Mouse (Mus musculus): ENCODE results near the gene Tctn1. TPM values are rescaled to one million over a fixed set of nuclear protein-coding genes. Genes with fewer than 3 reads are reported as not detected.

Tctn1 gene
- total and polyA plus RNA-seq, 2 experiments: 1.6 to 5.9 TPM

DNA sequence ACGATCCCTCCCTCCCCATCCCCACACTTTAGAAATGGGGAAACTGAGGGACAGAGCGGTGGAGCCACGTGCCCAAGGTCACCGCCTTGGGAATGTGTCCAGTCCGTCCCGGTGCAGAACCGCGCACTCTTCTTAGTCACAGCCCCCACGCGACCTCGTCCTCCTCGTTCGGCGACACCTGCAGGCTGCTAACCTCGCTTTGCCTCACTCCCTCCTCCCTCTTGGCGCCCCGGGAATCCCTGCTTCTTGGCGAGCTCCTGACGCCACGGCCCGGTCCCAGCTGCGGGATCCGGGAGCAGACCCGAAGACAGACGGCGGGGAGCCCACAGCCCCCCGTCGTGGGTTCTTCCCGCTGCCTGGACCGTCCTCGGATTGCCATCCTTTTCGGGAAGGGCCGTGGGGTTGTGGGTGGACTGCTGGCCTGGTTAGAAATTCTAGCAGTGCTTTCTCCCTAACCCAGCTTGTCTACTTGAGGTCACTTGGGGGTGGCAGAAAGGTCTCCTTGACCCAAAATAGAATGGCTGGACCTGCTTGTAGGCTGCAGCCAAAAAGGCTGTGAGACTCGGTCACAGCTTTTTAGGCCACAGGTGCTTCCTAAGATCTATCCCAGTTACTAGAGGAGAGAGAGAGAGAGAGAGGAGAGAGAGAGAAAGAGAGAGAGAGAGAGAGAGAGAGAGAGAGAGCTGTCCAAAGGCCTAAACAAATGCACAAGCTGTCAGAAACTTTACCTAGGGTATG, 20.9 kb upstream of the Tctn1 start:
- WGBS: 1% methylated on average over 34 of the region's 34 CpGs
- Histone ChIP-seq H3K9ac (ENCODE audit: low read depth, low read length) (peak overlapping the region; percentile 100), H3K4me3 (ENCODE audit: insufficient read depth, low read depth, low read length) (peak overlapping the region; percentile 93), H3K4me1 (ENCODE audit: control insufficient read depth, insufficient read depth, low read length) (peaks cover 18% of the 10 kb centered on the region), H3K36me3 (ENCODE audit: control insufficient read depth, insufficient read depth, low read length) (no peaks in the 10 kb centered on the region), H3K27ac (replicated peaks; ENCODE audit: insufficient read depth, low read depth, low read length) (peak overlapping the region; percentile 64), H3K79me2 (ENCODE audit: control insufficient read depth, insufficient read depth, low read length) (peaks cover 30% of the 10 kb centered on the region), H3K27me3 (ENCODE audit: control insufficient read depth, insufficient read depth, low read length) (no peaks in the 10 kb centered on the region)
- TF ChIP-seq CTCF (IDR thresholded peaks at IDR 0.05; ENCODE audit: low read depth, low read length): peak; percentile 32; the same call in 1 of the 2 replicates
- TF ChIP-seq POLR2A (IDR thresholded peaks at IDR 0.05; ENCODE audit: extremely low read depth, insufficient read depth, low read length): no peak
- peak; percentile 64 for DNase-seq (ENCODE audit: extremely low read depth, low read depth, low spot score)

GRCm38 (mm10) chr5:122284183-122285028, 20.1 kb upstream of the Tctn1 start, which contains the start of gene Pptc7:
TSS of gene Pptc7 (plus strand) at chr5:122284365.
- under 1% methylated on average over 95 of the region's 114 CpGs for WGBS
- H3K4me1 ChIP-seq (ENCODE audit: control insufficient read depth, insufficient read depth, low read length): peaks cover 18% of the 10 kb centered on the region

GRCm38 (mm10) chr5:122283828-122284182, 19.5 kb upstream of the Tctn1 start:
- H3K79me2 ChIP-seq (ENCODE audit: control insufficient read depth, insufficient read depth, low read length): peaks cover 25% of the 10 kb centered on the region
- H3K36me3 ChIP-seq (ENCODE audit: control insufficient read depth, insufficient read depth, low read length): no peaks in the 10 kb centered on the region
- WGBS: 12% methylated on average over 2 of the region's 2 CpGs
- TF ChIP-seq CTCF (IDR thresholded peaks at IDR 0.05; ENCODE audit: low read depth, low read length) (no peak), POLR2A (IDR thresholded peaks at IDR 0.05; ENCODE audit: extremely low read depth, insufficient read depth, low read length) (no peak)
- peaks cover 14% of the 10 kb centered on the region for H3K4me1 ChIP-seq (ENCODE audit: control insufficient read depth, insufficient read depth, low read length)
- no peak overlapping the region for H3K27ac ChIP-seq (replicated peaks; ENCODE audit: insufficient read depth, low read depth, low read length)
- DNase-seq (ENCODE audit: extremely low read depth, low read depth, low spot score): no peak
- H3K27me3 ChIP-seq (ENCODE audit: control insufficient read depth, insufficient read depth, low read length): no peaks in the 10 kb centered on the region
- H3K9ac ChIP-seq (ENCODE audit: low read depth, low read length): no peak overlapping the region
- no peak overlapping the region for H3K4me3 ChIP-seq (ENCODE audit: insufficient read depth, low read depth, low read length)

More at GRCm38 (mm10) chr5:122284183-122285028, 20.1 kb upstream of the Tctn1 start, which contains the start of gene Pptc7:
- TF ChIP-seq CTCF (IDR thresholded peaks at IDR 0.05; ENCODE audit: low read depth, low read length): no peak
- peak; percentile 65; the same call in 1 of the 2 replicates for TF ChIP-seq POLR2A (IDR thresholded peaks at IDR 0.05; ENCODE audit: extremely low read depth, insufficient read depth, low read length)
- Histone ChIP-seq H3K27me3 (ENCODE audit: control insufficient read depth, insufficient read depth, low read length) (no peaks in the 10 kb centered on the region), H3K79me2 (ENCODE audit: control insufficient read depth, insufficient read depth, low read length) (peaks cover 30% of the 10 kb centered on the region), H3K27ac (replicated peaks; ENCODE audit: insufficient read depth, low read depth, low read length) (peak within 1 kb of the TSS; percentile 64), H3K4me3 (ENCODE audit: insufficient read depth, low read depth, low read length) (peak within 1 kb of the TSS; percentile 93), H3K36me3 (ENCODE audit: control insufficient read depth, insufficient read depth, low read length) (no peaks in the 10 kb centered on the region), H3K9ac (ENCODE audit: low read depth, low read length) (peak within 1 kb of the TSS; percentile 100)
- DNase-seq (ENCODE audit: extremely low read depth, low read depth, low spot score): peak; percentile 81

DNA sequence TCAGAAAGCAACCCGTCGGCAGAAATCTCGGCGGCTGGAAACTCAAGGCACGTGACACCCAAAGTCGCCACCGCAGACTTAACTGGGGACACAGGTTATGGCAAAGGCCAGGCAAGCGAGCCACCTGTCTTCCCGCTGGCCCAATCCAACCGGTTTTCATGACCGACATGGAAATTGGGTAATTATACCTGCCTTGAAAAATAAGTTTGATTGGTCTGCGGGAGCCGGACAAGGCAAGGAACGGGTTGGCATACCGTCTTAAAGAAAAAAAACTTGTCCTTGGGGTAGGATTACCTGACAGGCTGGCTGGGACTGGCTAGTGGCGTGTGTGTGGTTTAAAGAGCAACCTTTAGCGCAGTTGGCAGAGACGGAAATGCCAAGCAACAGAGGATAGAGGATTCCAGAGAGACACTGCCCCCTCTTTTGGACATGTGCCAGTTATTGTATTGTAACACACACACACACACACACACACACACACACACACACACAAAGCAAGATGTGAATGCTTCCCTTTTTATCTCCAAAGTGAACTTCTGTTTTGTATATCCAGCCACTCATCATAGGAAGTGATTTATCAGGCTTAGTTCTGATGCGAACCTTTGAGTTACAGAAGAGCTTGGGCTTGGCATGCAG, 16.7 kb upstream of the Tctn1 start:
- Histone ChIP-seq H3K36me3 (ENCODE audit: control insufficient read depth, insufficient read depth, low read length) (no peaks in the 10 kb centered on the region), H3K79me2 (ENCODE audit: control insufficient read depth, insufficient read depth, low read length) (peaks cover 12% of the 10 kb centered on the region), H3K4me1 (ENCODE audit: control insufficient read depth, insufficient read depth, low read length) (peaks cover 5% of the 10 kb centered on the region), H3K27ac (replicated peaks; ENCODE audit: insufficient read depth, low read depth, low read length) (peak overlapping the region; percentile 41; the same call in 1 of the 2 replicates), H3K4me3 (ENCODE audit: insufficient read depth, low read depth, low read length) (no peak overlapping the region), H3K9ac (ENCODE audit: low read depth, low read length) (0 out of 2 replicates have a peak overlapping the region, but pooled peaks have one; percentile 3), H3K27me3 (ENCODE audit: control insufficient read depth, insufficient read depth, low read length) (no peaks in the 10 kb centered on the region)
- TF ChIP-seq POLR2A (IDR thresholded peaks at IDR 0.05; ENCODE audit: extremely low read depth, insufficient read depth, low read length) (no peak), CTCF (IDR thresholded peaks at IDR 0.05; ENCODE audit: low read depth, low read length) (no peak)
- WGBS: 35% methylated on average over 19 of the region's 19 CpGs
- no peak for DNase-seq (ENCODE audit: extremely low read depth, low read depth, low spot score)

DNA sequence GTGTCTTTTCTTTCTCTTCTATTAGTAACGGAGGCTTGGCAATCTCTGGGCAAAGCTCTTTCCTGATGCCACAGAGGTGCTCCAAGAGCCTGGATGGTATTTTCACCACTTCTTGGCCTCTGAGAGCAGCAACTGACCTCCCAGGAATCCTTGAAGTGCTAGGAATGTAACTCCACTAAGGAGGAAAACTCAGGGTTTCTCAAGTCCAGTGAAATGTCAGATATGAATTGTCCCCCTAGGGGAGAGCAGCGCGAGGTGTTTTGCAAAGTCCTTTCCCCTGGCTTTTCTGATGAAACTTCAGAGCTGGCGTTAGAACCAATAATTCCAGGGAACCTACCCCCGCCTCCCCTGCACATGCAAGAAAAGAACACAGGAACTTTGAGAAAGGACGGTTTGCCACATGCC, 16.2 kb upstream of the Tctn1 start:
- Histone ChIP-seq H3K4me1 (ENCODE audit: control insufficient read depth, insufficient read depth, low read length) (peaks cover 4% of the 10 kb centered on the region), H3K9ac (ENCODE audit: low read depth, low read length) (no peak overlapping the region), H3K4me3 (ENCODE audit: insufficient read depth, low read depth, low read length) (no peak overlapping the region), H3K27me3 (ENCODE audit: control insufficient read depth, insufficient read depth, low read length) (no peaks in the 10 kb centered on the region), H3K79me2 (ENCODE audit: control insufficient read depth, insufficient read depth, low read length) (peaks cover 11% of the 10 kb centered on the region; the same call in 1 of the 2 replicates), H3K27ac (replicated peaks; ENCODE audit: insufficient read depth, low read depth, low read length) (peak overlapping the region; percentile 41), H3K36me3 (ENCODE audit: control insufficient read depth, insufficient read depth, low read length) (no peaks in the 10 kb centered on the region)
- 18% methylated on average over 6 of the region's 6 CpGs for WGBS
- no peak for DNase-seq (ENCODE audit: extremely low read depth, low read depth, low spot score)
- TF ChIP-seq POLR2A (IDR thresholded peaks at IDR 0.05; ENCODE audit: extremely low read depth, insufficient read depth, low read length): no peak
- TF ChIP-seq CTCF (IDR thresholded peaks at IDR 0.05; ENCODE audit: low read depth, low read length): no peak

Data from liver, adult 2 months (tissue).